Mouse (Mus musculus) heart, adult 2 months (tissue): ENCODE data around the gene St6galnac6.

ENCODE experiments used
- CTCF ChIP-seq: fragments of 200-600 bp; IDR thresholded peaks from 2 replicates; pipeline ENCODE4 v1.8.1; 2022; ENCODE audit warnings: antibody characterized with exemption, mild to moderate bottlenecking, moderate library complexity
- EP300 ChIP-seq: fragments of 200-500 bp; IDR thresholded peaks from 2 replicates; pipeline ENCODE4 v1.6.1; 2011; ENCODE audit warnings: low read depth, low read length, control low read depth; ENCODE audit not compliant: insufficient read depth
- POLR2A ChIP-seq: fragments of 200-500 bp; IDR thresholded peaks from 2 replicates; pipeline ENCODE4 v1.6.1; 2011; ENCODE audit warnings: mild to moderate bottlenecking, low read depth, low read length, control low read depth; ENCODE audit not compliant: insufficient read depth

DNA sequence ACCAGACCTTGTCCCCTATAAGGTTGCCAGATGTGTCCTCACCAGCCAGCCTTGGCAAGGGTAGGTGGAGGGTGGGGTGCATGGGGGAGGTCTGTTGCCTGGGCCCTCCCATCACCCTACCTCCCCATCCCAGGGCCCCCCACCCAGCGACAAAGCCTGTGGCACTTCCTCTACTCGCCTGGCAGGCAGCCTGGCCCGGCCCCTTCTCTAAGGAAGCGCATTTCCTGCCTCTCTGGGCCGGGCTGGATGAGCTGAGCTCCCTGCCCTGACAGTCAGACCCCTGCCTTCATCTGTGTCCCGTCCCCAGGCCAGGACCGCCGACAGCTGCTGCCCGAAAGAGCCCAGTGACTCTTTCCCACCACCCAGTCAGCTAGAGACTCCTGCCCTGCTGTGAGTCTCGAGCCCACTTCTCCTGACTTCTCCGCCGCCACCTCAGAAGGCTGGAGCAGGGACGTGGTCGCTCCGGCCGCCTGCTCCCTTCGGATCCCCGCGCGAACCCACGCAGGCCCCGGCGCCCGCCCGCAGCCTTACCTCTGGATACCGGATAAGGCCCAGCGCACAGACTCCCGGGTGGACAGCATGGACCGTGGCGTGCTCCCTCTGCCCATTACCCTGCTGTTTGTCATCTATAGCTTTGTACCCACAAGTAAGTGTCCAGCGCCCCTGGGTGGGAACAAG is 47.0 kb downstream of the St6galnac6 start, which contains the start of gene Eng:
- 0 out of 2 replicates have a peak, but pooled peaks have one; percentile 64 for TF ChIP-seq EP300
- TF ChIP-seq CTCF = no peak
- TF ChIP-seq POLR2A = peak; percentile 89
